Mouse (Mus musculus) neural tube, embryonic 12.5 days (tissue): Measurements from ENCODE around the gene Sdf2l1. TPM values are rescaled to one million over a fixed set of nuclear protein-coding genes. Genes with fewer than 3 reads are reported as not detected.

Source experiments
- microRNA counts: library from miRNA; unstranded; fragments of <30 nt; microRNA quantifications from one replicate; lab custom pipeline; 2017
- microRNA-seq: library from miRNA; unstranded; fragments of <30 nt; microRNA quantifications from one replicate; pipeline ENCODE4, GENCODE M21; 2017
- polyA plus RNA-seq: library from polyadenylated mRNA; unstranded; fragments of >200 nt; fragmentation: Nextera tagmentation; extraction: Ambion mirVana; gene quantifications from 2 replicates; pipeline ENCODE4 v1.2.1, GENCODE M21; 2016

The Sdf2l1 gene
- polyA plus RNA-seq, 1 experiment from 2014 or later, result 61.5 TPM

MicroRNAs encoded within 50 kb of the gene (microRNA counts, 519-probe panel; counts per million panel counts)
- microRNA mmu-miR-130b (lab: Ali Mortazavi, UCI), result 6,150 counts per million, percentile 91 among the panel's probes with 10 or more counts
- 5,187 counts per million, percentile 85 among the panel's probes with 10 or more counts for microRNA mmu-miR-301b (lab: Ali Mortazavi, UCI)

Small RNA genes lying within 50 kb of the gene (microRNA-seq; reads per million reads assigned to microRNA genes)
- gene Mir130b (5,372 reads per million, percentile 93 among the genes with 10 or more reads in this experiment), gene Mir301b (173 reads per million, percentile 59 among the genes with 10 or more reads in this experiment)

Other genes starting within 250 kb of the Sdf2l1 start
- gene Ppm1f, start 235.9 kb downstream of the Sdf2l1 start, polyA plus RNA-seq, result 31.3 and 31.4 TPM in 2 replicates
- 177 and 184 TPM in 2 replicates for gene Mapk1, start 149.0 kb downstream of the Sdf2l1 start, polyA plus RNA-seq
- gene Ypel1, start 62.7 kb downstream of the Sdf2l1 start, polyA plus RNA-seq, result 95.0 and 98.6 TPM in 2 replicates
- gene Ppil2, start 21.1 kb downstream of the Sdf2l1 start, polyA plus RNA-seq, result 159 and 161 TPM in 2 replicates
- 66.0 and 66.3 TPM in 2 replicates for gene 2610318N02Rik, start 7.2 kb downstream of the Sdf2l1 start, polyA plus RNA-seq
- gene Ydjc, start 12.2 kb upstream of the Sdf2l1 start, polyA plus RNA-seq, result 21.4 and 23.0 TPM in 2 replicates
- gene Ccdc116, start 14.8 kb upstream of the Sdf2l1 start, polyA plus RNA-seq, result 1.4 and 1.5 TPM in 2 replicates
- gene Ube2l3, start 70.3 kb upstream of the Sdf2l1 start, polyA plus RNA-seq, result 342 and 364 TPM in 2 replicates
- 1.8 and 2.1 TPM in 2 replicates for gene Rimbp3, start 76.2 kb upstream of the Sdf2l1 start, polyA plus RNA-seq
- gene Hic2, start 101.2 kb upstream of the Sdf2l1 start, polyA plus RNA-seq, result 11.7 and 12.4 TPM in 2 replicates
- gene Tmem191c, start 143.7 kb upstream of the Sdf2l1 start, polyA plus RNA-seq, result 22.8 and 23.1 TPM in 2 replicates
- gene Serpind1, start 199.0 kb upstream of the Sdf2l1 start, polyA plus RNA-seq, result 0.35 and 0.41 TPM in 2 replicates